ENCODE assay signal across 24 mouse cellular contexts in genomic region chr19:17761678-17762077, GRCm38 (mm10).
DNase-seq lines count a peak whose midpoint lies in the region; ATAC-seq and TF ChIP-seq lines count a peak whose summit lies in the region.
"Had no signal": no experiment of that assay in that cellular context is flagged by ENCODE, and none has a peak within 500 bp of the region (broad histone marks: within the 10 kb centered on the region; RNA-seq: fewer than 3 reads in every experiment).

No protein-coding gene starts in this region.

- no peak for TF ChIP-seq POLR2A in brain, embryonic 14.5 days (IDR thresholded peaks at IDR 0.05; ENCODE audit: borderline replicate concordance, extremely low read depth, insufficient read depth, insufficient read length, poor library complexity, severe bottlenecking)

- 0 out of 2 replicates have a peak, but pooled peaks have one; percentile 30 for ATAC-seq in hindbrain, embryonic 16.5 days
- no peak for ATAC-seq in hindbrain, embryonic 12.5 days (ENCODE audit: low FRiP score)
- ATAC-seq in liver, postnatal 0 days: no peak
- ATAC-seq in liver, embryonic 12.5 days: no peak
- ATAC-seq: activated CD4-positive, CD25-positive, alpha-beta regulatory T cell, adult 4 months; forebrain, embryonic 14.5 days; intestine, postnatal 0 days; Patski had no signal

- H3K36me3 ChIP-seq in hindbrain, embryonic 16.5 days (ENCODE audit: control insufficient read depth, insufficient read depth, low read length): no peaks in the 10 kb centered on the region
- no peaks in the 10 kb centered on the region for H3K36me3 ChIP-seq in hindbrain, embryonic 12.5 days
- H3K36me3 ChIP-seq in liver, postnatal 0 days (replicated peaks; ENCODE audit: insufficient read depth, low read length): no peaks in the 10 kb centered on the region
- no peaks in the 10 kb centered on the region for H3K36me3 ChIP-seq in liver, embryonic 12.5 days
- H3K36me3 ChIP-seq: embryonic facial prominence, embryonic 13.5 days; forebrain, embryonic 10.5 days; heart, embryonic 13.5 days had no signal

- no peak overlapping the region for H3K27ac ChIP-seq in hindbrain, embryonic 16.5 days (ENCODE audit: low read depth, low read length)
- H3K27ac ChIP-seq in hindbrain, embryonic 12.5 days: no peak overlapping the region
- H3K27ac ChIP-seq in liver, postnatal 0 days (ENCODE audit: low read depth): peak overlapping the region; percentile 52
- no peak overlapping the region for H3K27ac ChIP-seq in liver, embryonic 12.5 days
- H3K27ac ChIP-seq: embryonic facial prominence, embryonic 13.5 days; forebrain, embryonic 10.5 days; gastrocnemius, adult 2 months; heart, embryonic 13.5 days had no signal

- DNase-seq in adrenal gland, adult 2 months: peak; percentile 43
- no peak for DNase-seq in adrenal gland, postnatal 4 days (ENCODE audit: low spot score in 2 of 2)
- DNase-seq in liver, postnatal 0 days: no peak
- peak; percentile 12 for DNase-seq in brain, embryonic 14.5 days (ENCODE audit: low read depth)
- no peak for DNase-seq in gastrocnemius, postnatal 25 days
- DNase-seq: adrenal gland, adult 8-10 months; cerebellum, adult 11 months; cerebellum, adult 8-10 months; cerebellum, postnatal 14 days; gastrocnemius, adult 2 months; gastrocnemius, postnatal 36 days; heart, adult 11 months; heart, postnatal 36 days; kidney, adult 8-10 months had no signal

- no peak for TF ChIP-seq CTCF in liver, postnatal 0 days (IDR thresholded peaks at IDR 0.05; ENCODE audit: low read depth)
- TF ChIP-seq CTCF in brain, embryonic 14.5 days (IDR thresholded peaks at IDR 0.05; ENCODE audit: borderline replicate concordance, extremely low read depth, insufficient read depth, insufficient read length): no peak

- H3K4me2 ChIP-seq in hindbrain, embryonic 16.5 days (ENCODE audit: low read length): no peak overlapping the region
- no peak overlapping the region for H3K4me2 ChIP-seq in hindbrain, embryonic 12.5 days (replicated peaks)
- no peak overlapping the region for H3K4me2 ChIP-seq in liver, postnatal 0 days (ENCODE audit: low read depth, low read length)
- no peak overlapping the region for H3K4me2 ChIP-seq in liver, embryonic 12.5 days
- H3K4me2 ChIP-seq: embryonic facial prominence, embryonic 13.5 days; heart, embryonic 13.5 days had no signal

- H3K9ac ChIP-seq in hindbrain, embryonic 16.5 days (ENCODE audit: low read depth, low read length): no peak overlapping the region
- H3K9ac ChIP-seq in hindbrain, embryonic 12.5 days: no peak overlapping the region
- H3K9ac ChIP-seq in liver, postnatal 0 days (replicated peaks): no peak overlapping the region
- no peak overlapping the region for H3K9ac ChIP-seq in liver, embryonic 12.5 days
- H3K9ac ChIP-seq: embryonic facial prominence, embryonic 13.5 days; heart, embryonic 13.5 days had no signal

- no peaks in the 10 kb centered on the region for H3K4me1 ChIP-seq in hindbrain, embryonic 16.5 days (ENCODE audit: control insufficient read depth, insufficient read depth, low read depth, low read length)
- H3K4me1 ChIP-seq in hindbrain, embryonic 12.5 days: no peaks in the 10 kb centered on the region
- H3K4me1 ChIP-seq in liver, postnatal 0 days (ENCODE audit: insufficient read depth): peaks cover 4% of the 10 kb centered on the region; the same call in 1 of the 2 replicates
- H3K4me1 ChIP-seq in liver, embryonic 12.5 days: no peaks in the 10 kb centered on the region
- H3K4me1 ChIP-seq: heart, embryonic 13.5 days had no signal

- 55% methylated on average over 5 of the region's 5 CpGs for WGBS in hindbrain, embryonic 16.5 days
- 69% methylated on average over 5 of the region's 5 CpGs for WGBS in hindbrain, embryonic 12.5 days
- WGBS in liver, postnatal 0 days (ENCODE audit: insufficient replicate concordance): 79% methylated on average over 5 of the region's 5 CpGs
- 65% methylated on average over 5 of the region's 5 CpGs for WGBS in liver, embryonic 12.5 days (ENCODE audit: insufficient replicate concordance)

- no peaks in the 10 kb centered on the region for H3K27me3 ChIP-seq in hindbrain, embryonic 16.5 days (replicated peaks; ENCODE audit: control insufficient read depth, insufficient read depth, low read length)
- H3K27me3 ChIP-seq in hindbrain, embryonic 12.5 days: no peaks in the 10 kb centered on the region
- H3K27me3 ChIP-seq in liver, postnatal 0 days (ENCODE audit: insufficient read depth, low read length): no peaks in the 10 kb centered on the region
- no peaks in the 10 kb centered on the region for H3K27me3 ChIP-seq in liver, embryonic 12.5 days (replicated peaks)
- H3K27me3 ChIP-seq: embryonic facial prominence, embryonic 13.5 days; heart, embryonic 13.5 days; Patski had no signal

- TF ChIP-seq EP300 in liver, postnatal 0 days (IDR thresholded peaks at IDR 0.05; ENCODE audit: low read depth): no peak

- no peak overlapping the region for H3K4me3 ChIP-seq in hindbrain, embryonic 16.5 days (ENCODE audit: low read length)
- no peak overlapping the region for H3K4me3 ChIP-seq in hindbrain, embryonic 12.5 days
- no peak overlapping the region for H3K4me3 ChIP-seq in liver, postnatal 0 days (ENCODE audit: low read depth, low read length)
- H3K4me3 ChIP-seq in liver, embryonic 12.5 days: no peak overlapping the region
- H3K4me3 ChIP-seq: embryonic facial prominence, embryonic 13.5 days; forebrain, embryonic 10.5 days; gastrocnemius, adult 2 months; heart, embryonic 13.5 days had no signal

- no peaks in the 10 kb centered on the region for H3K9me3 ChIP-seq in hindbrain, embryonic 16.5 days (ENCODE audit: control insufficient read depth, low read length)
- no peaks in the 10 kb centered on the region for H3K9me3 ChIP-seq in hindbrain, embryonic 12.5 days (replicated peaks)
- no peaks in the 10 kb centered on the region for H3K9me3 ChIP-seq in liver, postnatal 0 days (ENCODE audit: low read length)
- H3K9me3 ChIP-seq in liver, embryonic 12.5 days (replicated peaks): no peaks in the 10 kb centered on the region
- H3K9me3 ChIP-seq: embryonic facial prominence, embryonic 13.5 days; forebrain, embryonic 10.5 days; heart, embryonic 13.5 days had no signal

Comparison
In these comparisons a context has a peak if more than half of its experiments do, and no peak if none do; other contexts are left out.
1. DNase-seq: peak in adrenal gland, adult 2 months (single experiment) and brain, embryonic 14.5 days (single experiment); none in adrenal gland, postnatal 4 days (0 of 2), liver, postnatal 0 days (single experiment) and gastrocnemius, postnatal 25 days (single experiment).